Mouse (Mus musculus) ES-E14 (cell line): ENCODE measurements around the gene Grm1. TPM values are rescaled to one million over a fixed set of nuclear protein-coding genes. Genes with fewer than 3 reads are reported as not detected.

Experiments
- DNase-seq: peaks from one replicate; pipeline ENCODE4 v3.0.0-alpha.2; 2013; ENCODE audit warnings: low read depth, low spot score
- H3K27ac ChIP-seq: 2 replicates; pipeline ENCODE4 v1.5.1; 2012; ENCODE audit warnings: low read depth, mild to moderate bottlenecking, low read length, moderate library complexity, mixed read lengths; ENCODE audit not compliant: poor library complexity, insufficient read depth, severe bottlenecking
- H3K36me3 ChIP-seq: 2 replicates; pipeline ENCODE4 v1.6.1; 2012; ENCODE audit warnings: mild to moderate bottlenecking, low read length, moderate library complexity, mixed read lengths; ENCODE audit not compliant: control insufficient read depth, poor library complexity, insufficient read depth, severe bottlenecking
- H3K4me1 ChIP-seq, 2 experiments: fragments of 150-350 bp in 1 of 2; sonication (generic) in 1 of 2; 2 replicates each; pipeline ENCODE4 v1.6.1; 2012; ENCODE audit warnings: low read length in 2 of 2, mild to moderate bottlenecking in 1 of 2, mixed read lengths in 1 of 2; ENCODE audit not compliant: control insufficient read depth in 2 of 2, insufficient read depth in 2 of 2, poor library complexity in 1 of 2
- H3K4me3 ChIP-seq, 2 experiments: fragments of 150-350 bp in 1 of 2; sonication (generic) in 1 of 2; 2 replicates each; pipeline ENCODE4 v1.5.1; 2012; ENCODE audit warnings: low read length in 2 of 2, low read depth in 1 of 2, mild to moderate bottlenecking in 1 of 2, mixed read lengths in 1 of 2; ENCODE audit not compliant: insufficient read depth in 1 of 2, poor library complexity in 1 of 2, severe bottlenecking in 1 of 2
- H3K9ac ChIP-seq: 2 replicates; pipeline ENCODE4 v1.6.1; 2012; ENCODE audit warnings: low read depth, mild to moderate bottlenecking, low read length, mixed read lengths; ENCODE audit not compliant: poor library complexity, insufficient read depth, severe bottlenecking
- H3K9me3 ChIP-seq: fragments of 150-350 bp; sonication (generic); 2 replicates; pipeline ENCODE4 v1.6.1; 2012; ENCODE audit warnings: low read depth, mild to moderate bottlenecking, low read length; ENCODE audit not compliant: control insufficient read depth, insufficient read depth
- CHD2 ChIP-seq: IDR thresholded peaks from 2 replicates; pipeline ENCODE4 v1.6.1; 2014; ENCODE audit warnings: mild to moderate bottlenecking, low read depth, low read length, inconsistent platforms
- HCFC1 ChIP-seq: IDR thresholded peaks from 2 replicates; pipeline ENCODE4 v1.6.1; 2012; ENCODE audit warnings: low read length, inconsistent platforms, borderline replicate concordance; ENCODE audit not compliant: insufficient read depth
- MAFK ChIP-seq: IDR thresholded peaks from 2 replicates; pipeline ENCODE4 v1.6.1; 2014; ENCODE audit warnings: mild to moderate bottlenecking, low read depth, low read length, inconsistent platforms; ENCODE audit not compliant: insufficient read depth
- ZC3H11A ChIP-seq: IDR thresholded peaks from 2 replicates; pipeline ENCODE4 v1.6.1; 2012; ENCODE audit warnings: low read depth, mild to moderate bottlenecking, inconsistent platforms, low read length, borderline replicate concordance
- ZNF384 ChIP-seq: IDR thresholded peaks from 2 replicates; pipeline ENCODE4 v1.6.1; 2012; ENCODE audit warnings: low read depth, low read length, inconsistent platforms
- in situ Hi-C, 2 experiments: fragments of 600-800 bp; cut with MboI; formaldehyde crosslinking; loops; one replicate each; pipeline ENCODE4 v1.15.1; 2025; ENCODE audit warnings: low sequenced_read_pairs in 2 of 2, inconsistent platforms in 1 of 2; ENCODE audit not compliant: unreplicated experiment in 2 of 2
- total RNA-seq: library from RNA; depleted of rRNA; stranded (reverse); fragments of 300-350 nt; gene quantifications from 2 replicates; pipeline ENCODE4 v1.2.3, GENCODE M21; 2012; rRNA removed

Grm1 gene
- not detected in 2 replicates for total RNA-seq

DNA sequence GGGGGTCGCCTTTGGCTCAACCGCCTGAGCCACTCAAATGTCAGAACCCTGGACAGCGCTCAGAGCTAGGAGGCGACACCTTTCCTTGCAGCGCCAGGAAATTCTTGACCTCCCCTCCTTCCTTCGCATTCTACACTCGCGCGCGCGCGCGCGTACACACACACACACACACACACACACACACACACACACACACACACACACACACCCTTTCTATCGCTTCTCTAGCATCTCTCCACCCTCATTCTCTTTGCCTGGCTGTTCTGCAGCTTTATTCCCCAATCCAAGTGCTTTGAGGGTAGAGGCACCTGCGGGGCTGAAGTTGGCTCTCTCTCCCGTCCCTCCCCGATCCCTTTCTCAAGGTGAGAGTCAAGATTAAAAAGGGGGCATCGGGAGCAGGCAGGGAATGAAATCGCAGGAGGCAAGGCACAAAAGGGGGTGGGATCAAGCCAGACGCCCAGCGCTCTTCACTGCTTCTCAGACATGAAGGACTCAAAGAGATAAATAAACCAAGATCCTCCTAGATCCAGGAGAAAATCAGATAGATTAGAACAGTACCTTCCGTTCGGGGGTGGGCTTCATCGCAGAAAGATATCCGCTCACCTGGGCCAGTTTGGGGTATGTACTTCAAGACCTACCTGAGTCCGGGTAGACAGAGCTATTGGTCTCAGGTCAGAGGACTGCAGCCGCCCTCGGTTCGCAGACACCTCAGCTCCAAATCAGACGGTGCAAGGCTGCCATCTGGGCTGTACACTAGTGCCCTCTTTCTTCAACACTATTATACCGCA is at the start of gene Grm1:
Gene Grm1, minus strand, starts transcription at position 746 of the 788 bp plus-strand sequence.
- Histone ChIP-seq H3K36me3 (no peaks in the 10 kb centered on the region), H3K4me1 (no peaks in the 10 kb centered on the region), H3K4me3 (peak within 1 kb of the TSS; percentile 45 to 59), H3K9ac (no peak within 1 kb of the TSS; the same call in 1 of the 2 replicates), H3K9me3 (no peaks in the 10 kb centered on the region), H3K27ac (no peak within 1 kb of the TSS)
- peak; percentile 61 for DNase-seq
- in situ Hi-C loops, result no loop called here
- no peak for TF ChIP-seq ZC3H11A
- no peak for TF ChIP-seq HCFC1
- no peak for TF ChIP-seq MAFK
- no peak for TF ChIP-seq CHD2
- no peak for TF ChIP-seq ZNF384

DNA sequence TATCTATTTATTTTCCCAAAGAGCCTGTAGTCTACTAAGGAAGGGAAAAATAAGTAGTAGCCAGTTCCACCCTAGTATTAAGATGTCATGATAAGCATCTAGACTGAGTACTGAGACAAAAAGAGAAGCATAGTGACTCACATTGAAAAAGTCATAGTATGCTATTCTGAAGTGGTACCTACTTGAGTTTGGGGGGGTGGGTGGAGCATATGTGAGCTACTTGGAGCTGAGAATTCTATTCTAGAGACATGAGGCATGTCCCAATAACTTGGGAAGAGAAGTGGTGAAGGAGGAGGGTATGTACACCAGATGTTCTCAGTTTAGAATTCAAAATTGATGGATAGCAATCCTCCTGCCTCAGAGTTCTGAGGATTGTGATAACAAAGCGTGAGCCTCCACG is 39.6 kb upstream of the Grm1 start:
- Histone ChIP-seq H3K9me3 (no peaks in the 10 kb centered on the region), H3K4me1 (no peaks in the 10 kb centered on the region), H3K36me3 (no peaks in the 10 kb centered on the region), H3K27ac (no peak overlapping the region), H3K9ac (no peak overlapping the region), H3K4me3 (no peak overlapping the region)
- DNase-seq, result no peak
- TF ChIP-seq CHD2, result no peak
- no peak for TF ChIP-seq ZNF384
- no peak for TF ChIP-seq HCFC1
- no peak for TF ChIP-seq MAFK
- TF ChIP-seq ZC3H11A, result no peak
- in situ Hi-C loops, result no loop called here

DNA sequence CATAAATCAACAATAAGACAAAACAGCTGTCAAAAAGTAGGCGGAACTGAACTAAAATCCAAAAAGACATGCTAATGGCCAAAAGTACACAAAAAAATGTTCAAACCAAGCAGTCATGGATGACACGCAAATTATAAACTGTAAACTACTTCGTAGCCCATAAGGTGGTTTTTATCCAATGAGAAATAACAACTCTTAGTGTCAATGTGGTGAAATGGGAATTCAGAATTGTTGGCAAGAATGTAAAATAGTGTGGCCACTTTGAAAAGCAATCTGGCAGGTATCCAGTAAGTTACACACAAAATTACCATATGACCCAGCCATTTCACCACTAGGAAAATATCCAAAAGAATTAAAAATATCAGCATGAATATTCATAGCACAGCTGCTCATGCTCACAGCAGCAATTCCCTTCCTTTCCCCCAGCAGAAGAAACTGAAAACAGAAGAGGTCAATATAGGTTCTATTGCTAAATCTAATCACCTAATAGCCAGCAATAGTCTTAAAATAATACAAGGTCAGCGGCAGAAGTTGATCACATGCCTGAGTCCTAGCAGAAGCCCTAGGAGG is 16.4 kb upstream of the Grm1 start:
- H3K36me3 ChIP-seq, result no peaks in the 10 kb centered on the region
- no peaks in the 10 kb centered on the region for H3K9me3 ChIP-seq

DNA sequence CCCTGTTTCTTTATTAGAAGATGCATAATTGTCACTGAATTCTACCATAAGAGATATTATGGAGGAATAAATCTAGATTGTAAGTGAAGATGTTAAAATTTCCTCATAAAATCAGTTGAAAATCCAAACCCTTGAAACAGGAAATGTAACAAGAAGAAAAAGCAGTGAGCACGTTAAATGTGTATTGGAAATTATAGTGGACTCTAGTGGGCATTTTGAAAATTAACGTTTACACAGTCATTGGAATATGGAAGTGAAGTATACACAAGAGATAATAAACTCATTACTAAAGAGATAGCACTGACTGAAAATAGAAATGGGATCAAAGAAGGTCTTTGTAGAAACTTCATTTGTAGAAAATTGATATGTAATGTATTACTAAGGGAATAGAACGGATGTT is 4.2 kb upstream of the Grm1 start:
- Histone ChIP-seq H3K9ac (no peak overlapping the region), H3K27ac (no peak overlapping the region), H3K9me3 (no peaks in the 10 kb centered on the region), H3K4me1 (no peaks in the 10 kb centered on the region), H3K4me3 (no peak overlapping the region), H3K36me3 (no peaks in the 10 kb centered on the region)
- in situ Hi-C loops, result no loop called here
- no peak for DNase-seq
- TF ChIP-seq CHD2, result no peak
- no peak for TF ChIP-seq HCFC1
- no peak for TF ChIP-seq MAFK
- no peak for TF ChIP-seq ZC3H11A
- TF ChIP-seq ZNF384, result no peak

More for the DNA sequence above, 16.4 kb upstream of the Grm1 start:
- in situ Hi-C loops, result no loop called here
- no peak for DNase-seq
- TF ChIP-seq CHD2 (no peak), HCFC1 (no peak), ZC3H11A (no peak), MAFK (no peak), ZNF384 (no peak)
- no peak overlapping the region for H3K4me3 ChIP-seq
- H3K27ac ChIP-seq, result no peak overlapping the region
- H3K9ac ChIP-seq, result no peak overlapping the region
- H3K4me1 ChIP-seq, result no peaks in the 10 kb centered on the region
